Mouse (Mus musculus) splenic B cell, adult 2 months (primary cell): ENCODE measurements around the gene Akap10.
A peak's percentile ranks its signal among the peaks of the same experiment; 100 is the strongest.
"Not testable (repeated sequence)": the region's sequence is repeated elsewhere in the genome, so short reads cannot be mapped to it uniquely, and the experiment has no call there.

ENCODE experiments used
- DNase-seq: peaks from one replicate; pipeline ENCODE4 v3.0.0-alpha.2; 2011; ENCODE audit warnings: low read depth, low spot score
- H3K27me3 ChIP-seq: 2 replicates; pipeline ENCODE4 v1.6.1; 2012; ENCODE audit warnings: mild to moderate bottlenecking, low read length, moderate library complexity, mixed read lengths; ENCODE audit not compliant: control insufficient read depth, poor library complexity, insufficient read depth, severe bottlenecking
- H3K36me3 ChIP-seq: 2 replicates; pipeline ENCODE4 v1.6.1; 2012; ENCODE audit warnings: mild to moderate bottlenecking, low read length, moderate library complexity, mixed read lengths; ENCODE audit not compliant: control insufficient read depth, poor library complexity, insufficient read depth, severe bottlenecking

The Akap10 gene

GRCm38 (mm10) chr11:61866856-61867255 lies 63.2 kb downstream of the Akap10 start:
- Histone ChIP-seq H3K36me3 (peaks cover 2% of the 10 kb centered on the region; the same call in 1 of the 2 replicates), H3K27me3 (no peaks in the 10 kb centered on the region)
- no peak for DNase-seq

GRCm38 (mm10) chr11:61861781-61862547 lies 68.1 kb downstream of the Akap10 start:
- no peaks in the 10 kb centered on the region for H3K27me3 ChIP-seq
- DNase-seq: no peak
- H3K36me3 ChIP-seq: no peaks in the 10 kb centered on the region

GRCm38 (mm10) chr11:61859316-61859715 lies 70.7 kb downstream of the Akap10 start:
- DNase-seq: no peak
- no peaks in the 10 kb centered on the region for H3K36me3 ChIP-seq
- H3K27me3 ChIP-seq: no peaks in the 10 kb centered on the region

DNA sequence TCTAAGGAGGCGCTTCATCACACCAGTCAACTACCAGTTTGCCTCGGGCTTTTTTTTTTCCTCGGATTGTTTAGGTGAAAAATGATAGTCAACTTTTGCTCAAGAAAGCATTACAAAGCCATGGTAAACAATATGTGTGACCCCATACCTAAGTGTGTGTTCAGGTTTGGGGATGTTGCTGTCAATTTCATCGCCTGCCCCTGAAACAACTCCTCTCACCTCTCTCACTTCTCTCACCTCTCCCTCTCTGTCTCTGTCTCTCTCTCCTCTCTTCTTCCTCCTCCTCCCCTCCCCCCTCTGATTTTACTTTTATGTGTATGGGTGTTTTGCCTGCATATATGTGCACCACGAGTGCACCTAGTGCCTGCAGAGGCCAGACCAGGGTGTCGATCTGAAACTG lies 74.5 kb downstream of the Akap10 start:
- DNase-seq: peak; percentile 13
- Histone ChIP-seq H3K27me3 (no peaks in the 10 kb centered on the region), H3K36me3 (no peaks in the 10 kb centered on the region)

DNA sequence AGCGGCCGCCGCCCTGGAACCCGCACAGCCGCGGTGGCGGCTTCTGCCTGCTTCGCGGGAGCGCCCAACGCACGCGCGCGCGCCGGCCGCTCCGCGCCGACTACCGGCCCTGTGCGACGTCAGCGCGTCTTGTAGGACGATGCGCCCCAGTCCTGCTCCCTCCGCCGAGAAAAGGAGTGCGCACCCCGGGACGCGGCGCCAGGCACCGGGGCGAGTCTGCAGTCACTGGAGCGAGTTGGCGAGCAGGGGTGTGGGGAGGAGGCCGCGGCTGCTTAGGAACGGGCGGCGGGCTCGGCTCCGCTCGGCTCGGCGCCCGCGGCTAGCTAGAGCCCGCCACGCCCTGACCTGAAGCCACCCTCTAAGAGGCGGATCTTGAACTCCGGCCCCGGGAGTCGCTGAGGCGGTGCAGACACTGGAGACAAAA lies 75.1 kb downstream of the Akap10 start, which contains the start of gene Ulk2:
Gene Ulk2 (minus strand): TSS at position 86 of the 424 bp plus-strand sequence.
- DNase-seq: peak; percentile 89
- H3K27me3 ChIP-seq: no peaks in the 10 kb centered on the region
- no peaks in the 10 kb centered on the region for H3K36me3 ChIP-seq

- DNase-seq: peak; percentile 83
- Histone ChIP-seq H3K27me3 (no peaks in the 10 kb centered on the region), H3K36me3 (no peaks in the 10 kb centered on the region)
Observed at GRCm38 (mm10) chr11:61854211-61854987, 75.7 kb downstream of the Akap10 start.

DNA sequence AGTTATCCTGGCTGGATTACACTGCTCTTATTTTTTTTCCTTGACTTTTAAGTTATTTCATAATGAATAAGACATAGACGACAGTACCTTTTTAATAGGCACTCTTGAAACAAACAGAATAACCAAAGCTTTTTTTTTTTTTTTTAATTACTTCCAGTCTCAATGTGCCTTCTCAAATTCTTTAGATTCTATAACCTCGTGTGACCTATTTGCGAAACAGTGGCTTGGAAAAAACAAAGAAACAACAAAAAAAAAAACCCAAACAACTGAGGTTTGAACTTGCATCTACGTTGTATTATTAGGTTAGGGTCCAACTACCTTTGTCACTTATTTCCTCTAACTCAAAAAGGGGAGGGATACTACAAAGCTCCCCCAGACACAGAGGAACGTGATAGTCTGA lies 76.4 kb downstream of the Akap10 start:
- Histone ChIP-seq H3K36me3 (no peaks in the 10 kb centered on the region), H3K27me3 (no peaks in the 10 kb centered on the region)
- DNase-seq: no peak

GRCm38 (mm10) chr11:61852916-61853315 lies 77.1 kb downstream of the Akap10 start:
- DNase-seq: no peak
- no peaks in the 10 kb centered on the region for H3K27me3 ChIP-seq

DNA sequence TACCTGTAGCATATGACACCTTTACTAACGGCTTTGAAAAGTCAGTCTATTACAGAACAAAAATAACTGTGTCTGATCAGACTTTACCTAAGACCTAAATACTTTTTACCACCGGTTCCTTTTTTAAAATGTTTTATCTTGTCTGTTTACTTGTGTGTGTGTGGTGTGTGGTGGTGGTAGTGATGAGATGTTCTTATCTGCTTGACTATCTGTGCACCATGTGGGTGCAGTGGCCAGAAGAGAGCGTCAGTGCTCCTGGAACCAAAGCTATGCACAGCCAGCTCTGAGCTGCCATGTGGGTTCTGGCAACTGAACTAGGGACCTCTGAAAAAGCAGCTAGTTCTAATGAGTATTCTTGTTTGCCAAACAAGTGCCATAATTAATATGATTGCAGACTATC lies 78.9 kb downstream of the Akap10 start:
- DNase-seq: no peak
- no peaks in the 10 kb centered on the region for H3K36me3 ChIP-seq
- H3K27me3 ChIP-seq: no peaks in the 10 kb centered on the region

More at GRCm38 (mm10) chr11:61852916-61853315, 77.1 kb downstream of the Akap10 start:
- H3K36me3 ChIP-seq: no peaks in the 10 kb centered on the region

GRCm38 (mm10) chr11:61840663-61841062 lies 89.4 kb downstream of the Akap10 start:
- peak; percentile 32 for DNase-seq
- not testable (repeated sequence) for H3K27me3 ChIP-seq, H3K36me3 ChIP-seq

DNA sequence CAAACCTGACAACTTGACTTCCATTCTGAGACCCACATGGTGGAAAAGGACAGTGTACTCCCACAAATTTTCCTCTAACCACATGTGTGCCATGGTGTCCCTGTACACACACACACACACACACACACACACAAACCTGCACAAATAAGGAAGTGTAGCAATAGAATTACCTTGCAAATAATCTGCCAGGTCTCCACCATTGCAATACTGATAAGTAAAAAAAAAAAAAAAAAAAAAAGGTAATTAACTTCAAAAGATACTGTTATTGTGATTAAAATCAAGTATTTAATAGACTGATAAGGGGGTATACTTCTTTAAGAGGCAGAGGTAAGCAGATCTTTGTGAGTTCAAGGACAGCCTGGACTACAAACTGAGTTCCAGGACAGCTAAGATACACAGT lies 90.1 kb downstream of the Akap10 start:
- H3K36me3 ChIP-seq: no peaks in the 10 kb centered on the region; the same call in 1 of the 2 replicates
- no peaks in the 10 kb centered on the region for H3K27me3 ChIP-seq
- no peak for DNase-seq

DNA sequence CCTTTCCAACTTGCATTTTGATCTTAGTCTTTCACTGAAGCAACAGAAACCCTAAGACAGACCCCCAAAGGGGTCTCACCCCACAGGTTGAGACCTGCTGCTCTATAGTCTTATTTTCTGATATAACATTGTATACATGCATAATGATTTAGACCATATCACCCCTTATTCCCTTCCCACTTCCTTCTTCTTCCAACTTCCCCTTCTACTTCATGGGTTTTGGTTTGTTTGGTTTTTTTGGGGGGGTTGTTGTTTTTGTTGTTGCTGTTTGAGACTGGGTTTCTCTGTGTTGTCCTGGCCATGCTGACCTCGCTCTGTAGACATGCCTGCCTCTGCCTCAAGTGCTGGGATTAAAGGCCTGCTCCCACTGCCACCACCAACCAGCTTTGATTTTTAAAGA lies 90.9 kb downstream of the Akap10 start:
- Histone ChIP-seq H3K27me3 (no peaks in the 10 kb centered on the region), H3K36me3 (no peaks in the 10 kb centered on the region; the same call in 1 of the 2 replicates)
- DNase-seq: no peak
